Mouse (Mus musculus) megakaryocyte, embryonic 14.5 days (primary cell): ENCODE measurements at regions not wholly inside any gene's neighbourhood (a gene's known extent, or its start where the extent isn't known, plus 50 kb on each side); places are given as distances from the start of the nearest gene placed in this dataset.

Source experiments
- FLI1 ChIP-seq: IDR thresholded peaks from 2 replicates; pipeline ENCODE4 v1.6.1; 2012; ENCODE audit warnings: low read length, inconsistent platforms, mixed read lengths
- GATA1 ChIP-seq: IDR thresholded peaks from 3 replicates; pipeline ENCODE4 v1.6.1; 2012; ENCODE audit warnings: mixed read lengths, low read length, inconsistent platforms, borderline replicate concordance

- TF ChIP-seq GATA1 (no peak), FLI1 (no peak)
These were observed 215.9 kb upstream of the Pgrmc2 start for GRCm38 (mm10) chr3:41298776-41299175.
